Mouse (Mus musculus) liver, postnatal 0 days (tissue): Measurements from ENCODE around the gene Garem2. TPM values are rescaled to one million over a fixed set of nuclear protein-coding genes. Genes with fewer than 3 reads are reported as not detected.
"Not testable (repeated sequence)": the region's sequence is repeated elsewhere in the genome, so short reads cannot be mapped to it uniquely, and the experiment has no call there.

Experiments
- ATAC-seq: fragments of 200-750 bp; cut with Nextera tagmentation; 2 replicates; pipeline ENCODE4 v1.8.0; 2017; ENCODE audit warnings: mild to moderate bottlenecking, moderate library complexity
- DNase-seq: peaks from one replicate; pipeline ENCODE4 v3.0.0-alpha.2; 2016
- H3K27ac ChIP-seq: fragments of 300-500 bp; sonication (generic); 2 replicates; pipeline ENCODE4 v1.5.1; 2014; ENCODE audit warnings: antibody characterized with exemption, moderate library complexity, mild to moderate bottlenecking, low read depth
- H3K27me3 ChIP-seq: fragments of 300-500 bp; sonication (generic); 2 replicates; pipeline ENCODE4 v1.6.1; 2014; ENCODE audit warnings: low read length, control low read depth, mixed read lengths; ENCODE audit not compliant: insufficient read depth
- H3K36me3 ChIP-seq: fragments of 300-500 bp; sonication (generic); replicated peaks from 2 replicates; pipeline ENCODE4 v1.6.1; 2014; ENCODE audit warnings: mild to moderate bottlenecking, control low read depth, low read length, moderate library complexity, mixed read lengths; ENCODE audit not compliant: insufficient read depth
- H3K4me1 ChIP-seq: fragments of 300-500 bp; sonication (generic); 2 replicates; pipeline ENCODE4 v1.6.1; 2014; ENCODE audit warnings: antibody characterized with exemption, mild to moderate bottlenecking, control low read depth; ENCODE audit not compliant: insufficient read depth
- H3K4me2 ChIP-seq: fragments of 300-500 bp; sonication (generic); 2 replicates; pipeline ENCODE4 v1.6.1; 2014; ENCODE audit warnings: low read depth, mild to moderate bottlenecking, low read length, moderate library complexity, mixed read lengths
- H3K4me3 ChIP-seq: fragments of 300-500 bp; sonication (generic); 2 replicates; pipeline ENCODE4 v1.5.1; 2014; ENCODE audit warnings: low read depth, low read length
- H3K9ac ChIP-seq: fragments of 300-500 bp; sonication (generic); replicated peaks from 2 replicates; pipeline ENCODE4 v1.6.1; 2014; ENCODE audit warnings: mild to moderate bottlenecking, moderate library complexity
- H3K9me3 ChIP-seq: fragments of 300-500 bp; sonication (generic); 2 replicates; pipeline ENCODE4 v1.6.1; 2016; ENCODE audit warnings: mild to moderate bottlenecking, control low read depth, low read length, mixed read lengths
- CTCF ChIP-seq: sonication (generic); IDR thresholded peaks from 2 replicates; pipeline ENCODE4 v1.5.1; 2016; ENCODE audit warnings: antibody characterized with exemption, low read depth
- EP300 ChIP-seq: IDR thresholded peaks from 2 replicates; pipeline ENCODE4 v1.6.1; 2016; ENCODE audit warnings: antibody characterized with exemption, low read depth, mild to moderate bottlenecking
- WGBS: fragments of 180-500 bp; shearing (Covaris S2); extraction: QIAGEN DNeasy Blood & Tissue Kit; methylation state at CpG from one replicate; pipeline ENCODE4 v1.1.7; 2014; ENCODE audit not compliant: insufficient replicate concordance; 5-methylcytosine and 5-hydroxymethylcytosine counted together
- polyA plus RNA-seq: library from polyadenylated mRNA; unstranded; fragments of >200 nt; fragmentation: Nextera tagmentation; extraction: Ambion mirVana; gene quantifications from 2 replicates; pipeline ENCODE4 v1.2.1, GENCODE M21; 2015

Garem2 gene
- 0.02 TPM in 1 of 2 replicates, not detected in the other for polyA plus RNA-seq

DNA sequence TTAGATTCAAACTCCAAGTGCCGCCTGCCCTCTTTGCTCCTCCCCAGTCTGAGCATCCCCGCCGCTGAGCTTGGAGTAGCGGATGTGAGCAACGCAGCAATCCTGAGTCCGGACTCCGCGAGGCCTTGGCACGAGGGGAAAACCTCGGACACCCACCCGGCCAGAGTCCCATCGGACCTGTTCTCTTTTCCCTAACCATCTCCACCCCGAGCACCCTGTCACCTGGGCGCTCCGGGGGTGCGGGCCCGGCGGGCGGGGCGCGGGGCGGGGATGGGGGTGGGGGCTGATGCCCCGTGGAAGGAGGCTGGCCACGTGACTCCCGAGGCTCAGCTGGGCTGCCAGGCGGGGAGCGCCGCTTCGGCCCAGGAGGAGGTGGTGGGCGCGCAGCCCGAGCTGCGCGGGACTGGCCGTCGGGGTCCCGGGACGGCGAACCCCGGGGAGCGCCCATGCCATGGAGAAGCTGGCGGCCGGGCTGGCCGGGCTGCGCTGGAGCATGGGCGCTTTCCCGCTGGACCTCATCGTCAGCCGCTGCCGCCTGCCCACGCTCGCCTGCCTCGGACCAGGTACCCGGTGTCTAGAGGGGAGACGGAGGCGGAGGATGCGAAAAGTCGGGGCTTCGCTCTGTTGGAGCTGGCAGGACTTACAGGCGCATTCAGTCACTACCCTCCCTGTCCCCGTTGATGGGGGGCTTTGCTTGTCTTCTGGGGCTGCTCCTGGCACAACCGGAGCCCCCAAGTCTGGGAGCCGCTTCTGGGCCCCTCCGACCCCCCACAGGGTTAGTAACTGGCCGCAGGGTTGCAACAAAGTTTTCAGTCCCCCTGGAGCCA, at the start of gene Garem2:
Garem2 (plus strand) TSS at position 321 of the 827 bp plus-strand sequence.
- WGBS: 3% methylated on average over 61 of the region's 65 CpGs
- ATAC-seq (peak; percentile 31; the same call in 1 of the 2 replicates), DNase-seq (peak; percentile 32)
- Histone ChIP-seq H3K9ac (no peak within 1 kb of the TSS), H3K9me3 (no peaks in the 10 kb centered on the region), H3K27me3 (peaks cover 55% of the 10 kb centered on the region), H3K4me1 (peaks cover 10% of the 10 kb centered on the region), H3K4me3 (peak within 1 kb of the TSS; percentile 30), H3K36me3 (no peaks in the 10 kb centered on the region), H3K4me2 (peak within 1 kb of the TSS; percentile 60), H3K27ac (no peak within 1 kb of the TSS)
- no peak for TF ChIP-seq CTCF
- no peak for TF ChIP-seq EP300

DNA sequence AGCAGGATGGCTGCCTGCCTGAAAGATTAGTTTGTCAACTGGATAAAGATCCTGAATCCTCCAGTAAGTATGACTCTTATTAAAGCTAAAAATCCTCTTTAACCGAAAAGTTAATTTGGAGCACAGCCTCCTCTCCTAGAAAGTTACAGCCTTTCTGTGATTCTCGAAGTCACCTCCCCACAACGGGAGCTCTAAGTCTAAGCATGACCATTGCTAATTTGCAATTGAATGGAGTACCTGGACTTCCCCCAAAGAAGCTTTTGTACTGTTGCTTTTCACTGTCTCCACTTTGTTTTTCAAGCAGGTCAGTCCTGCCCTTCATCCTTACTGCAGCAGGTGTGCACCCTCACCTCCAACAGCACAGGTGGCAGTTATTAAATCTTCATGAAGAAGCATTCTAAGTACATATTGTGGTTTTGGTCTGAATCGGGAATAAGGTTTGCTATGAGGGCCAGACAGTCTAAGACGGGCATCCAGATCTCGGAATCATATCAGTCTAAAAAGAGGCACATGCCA, 46.7 kb upstream of the Garem2 start:
- TF ChIP-seq CTCF: no peak
- TF ChIP-seq EP300: no peak
- H3K9me3 ChIP-seq: no peaks in the 10 kb centered on the region
- 90% methylated on average over 6 of the region's 6 CpGs for WGBS

DNA sequence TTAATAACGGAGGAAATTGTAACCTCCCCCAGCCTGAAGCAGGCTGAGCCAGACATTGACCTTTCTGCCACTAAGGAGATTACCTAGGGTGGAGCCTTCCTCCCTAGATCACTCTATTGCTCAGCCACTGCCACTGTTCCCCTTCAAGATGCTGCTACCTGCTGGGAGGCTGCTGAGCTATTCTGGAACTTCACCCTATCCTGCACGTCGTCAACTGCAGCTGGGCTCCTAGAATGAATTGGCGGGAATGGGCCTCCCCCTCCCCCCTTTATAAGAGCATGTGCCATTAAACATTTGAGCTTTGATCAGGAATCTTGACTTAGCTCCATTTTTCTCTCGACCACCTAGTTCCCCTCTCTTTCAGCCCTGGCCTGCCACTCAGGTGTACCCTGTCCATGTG, 45.4 kb upstream of the Garem2 start:
- not testable (repeated sequence) for H3K9ac ChIP-seq, H3K4me3 ChIP-seq, H3K9me3 ChIP-seq, H3K4me2 ChIP-seq, H3K27ac ChIP-seq, ATAC-seq, H3K27me3 ChIP-seq, H3K4me1 ChIP-seq, DNase-seq
- 83% methylated on average over 5 of the region's 5 CpGs for WGBS
- peaks cover 32% of the 10 kb centered on the region for H3K36me3 ChIP-seq

More for the DNA sequence above, 46.7 kb upstream of the Garem2 start:
- Histone ChIP-seq H3K27me3 (no peaks in the 10 kb centered on the region), H3K4me1 (no peaks in the 10 kb centered on the region), H3K4me2 (no peak overlapping the region), H3K27ac (no peak overlapping the region), H3K9ac (no peak overlapping the region), H3K4me3 (no peak overlapping the region), H3K36me3 (peaks cover 21% of the 10 kb centered on the region)
- ATAC-seq (no peak), DNase-seq (no peak)

DNA sequence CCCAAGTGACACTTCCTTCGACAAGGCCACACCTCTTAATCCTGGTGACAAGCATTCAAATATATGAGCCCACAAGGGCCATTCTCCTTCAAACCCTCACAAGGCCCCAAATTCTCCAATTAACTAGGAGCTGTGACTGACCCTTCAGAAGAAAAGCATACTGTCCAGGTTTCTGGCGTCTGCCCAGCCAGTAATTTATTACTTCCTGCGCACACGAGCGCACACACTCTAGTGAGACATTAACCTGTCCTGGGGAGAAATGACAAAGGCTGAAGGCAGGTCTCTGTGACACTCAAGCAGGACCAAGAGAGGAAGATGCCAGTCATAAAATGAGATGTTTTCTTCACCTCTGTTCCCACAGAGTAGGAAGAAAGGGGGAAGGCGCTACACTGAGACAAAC, 37.2 kb upstream of the Garem2 start:
- Histone ChIP-seq H3K4me3 (no peak overlapping the region), H3K4me2 (no peak overlapping the region), H3K4me1 (peaks cover 9% of the 10 kb centered on the region), H3K36me3 (peaks cover 67% of the 10 kb centered on the region), H3K9ac (no peak overlapping the region), H3K27ac (no peak overlapping the region), H3K27me3 (no peaks in the 10 kb centered on the region), H3K9me3 (no peaks in the 10 kb centered on the region)
- WGBS: 80% methylated on average over 6 of the region's 6 CpGs
- no peak for DNase-seq
- no peak for ATAC-seq
- TF ChIP-seq EP300 (no peak), CTCF (no peak)

GRCm38 (mm10) chr5:30071677-30072076, 33.3 kb upstream of the Garem2 start:
- Histone ChIP-seq H3K27ac (no peak overlapping the region), H3K9ac (peak overlapping the region; percentile 74), H3K4me2 (peak overlapping the region; percentile 90), H3K4me3 (peak overlapping the region; percentile 85), H3K27me3 (no peaks in the 10 kb centered on the region), H3K4me1 (peaks cover 13% of the 10 kb centered on the region), H3K36me3 (peaks cover 40% of the 10 kb centered on the region), H3K9me3 (no peaks in the 10 kb centered on the region)
- WGBS: 71% methylated on average over 6 of the region's 6 CpGs
- ATAC-seq (no peak), DNase-seq (no peak)
- TF ChIP-seq EP300: no peak
- TF ChIP-seq CTCF: no peak

DNA sequence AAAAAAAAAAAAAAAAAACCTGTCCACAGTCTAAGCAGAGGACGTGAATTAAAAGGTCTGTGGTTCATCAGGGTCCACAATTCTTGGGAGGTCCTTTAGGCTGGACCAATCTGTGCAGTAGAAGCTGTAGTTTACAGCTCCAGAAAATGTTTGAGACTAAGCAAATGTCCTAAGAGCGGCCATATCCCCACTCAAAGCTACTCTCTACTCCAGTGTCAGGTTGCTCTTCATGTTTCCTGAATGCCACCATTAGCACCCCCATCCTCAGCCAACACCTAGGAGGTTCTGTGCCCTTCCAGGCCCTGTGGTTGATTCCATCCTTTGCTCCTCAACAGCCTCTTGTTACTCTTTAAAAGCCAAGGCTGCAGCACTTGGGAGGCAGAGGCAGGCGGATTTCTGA, 32.6 kb upstream of the Garem2 start:
- ATAC-seq (no peak), DNase-seq (no peak)
- 39% methylated on average over 3 of the region's 3 CpGs for WGBS
- H3K4me3 ChIP-seq: peak overlapping the region; percentile 85
- H3K4me2 ChIP-seq: peak overlapping the region; percentile 90
- 0 out of 2 replicates have a peak overlapping the region, but pooled peaks have one; percentile 80 for H3K27ac ChIP-seq
- no peaks in the 10 kb centered on the region for H3K27me3 ChIP-seq
- peak overlapping the region; percentile 74 for H3K9ac ChIP-seq
- no peak for TF ChIP-seq CTCF
- no peak for TF ChIP-seq EP300
- peaks cover 35% of the 10 kb centered on the region for H3K36me3 ChIP-seq
- no peaks in the 10 kb centered on the region for H3K9me3 ChIP-seq
- peaks cover 13% of the 10 kb centered on the region for H3K4me1 ChIP-seq
